Mouse (Mus musculus) cerebellum, adult 8-10 months (tissue): ENCODE measurements at regions not wholly inside any gene's neighbourhood (a gene's known extent, or its start where the extent isn't known, plus 50 kb on each side); places are given as distances from the start of the nearest gene placed in this dataset.
A peak's percentile ranks its signal among the peaks of the same experiment; 100 is the strongest.

Experiments
- DNase-seq: peaks from one replicate; pipeline ENCODE4 v3.0.0; 2022

GRCm38 (mm10) chr16:87067523-87067922, 286.5 kb upstream of the N6amt1 start:
- no peak for DNase-seq

GRCm38 (mm10) chr16:87060473-87060872, 293.5 kb upstream of the N6amt1 start:
- no peak for DNase-seq

- no peak for DNase-seq
These were observed 304.1 kb upstream of the N6amt1 start for GRCm38 (mm10) chr16:87049741-87050383.

- DNase-seq, result no peak
These were observed 309.0 kb upstream of the N6amt1 start for GRCm38 (mm10) chr16:87044773-87045561.

GRCm38 (mm10) chr16:87043689-87044088, 310.3 kb upstream of the N6amt1 start:
- DNase-seq, result no peak

- DNase-seq, result no peak
These were observed 313.6 kb upstream of the N6amt1 start for GRCm38 (mm10) chr16:87040366-87040765.

- no peak for DNase-seq
These were observed 314.1 kb upstream of the N6amt1 start for GRCm38 (mm10) chr16:87039861-87040260.

GRCm38 (mm10) chr16:87037061-87037460, 316.9 kb upstream of the N6amt1 start:
- no peak for DNase-seq

- DNase-seq, result no peak
These were observed 322.1 kb upstream of the N6amt1 start for GRCm38 (mm10) chr16:87031836-87032235.

- DNase-seq, result no peak
These were observed 325.4 kb upstream of the N6amt1 start for GRCm38 (mm10) chr16:87028516-87029145.

- no peak for DNase-seq
These were observed 326.4 kb upstream of the N6amt1 start for GRCm38 (mm10) chr16:87027621-87028020.

- no peak for DNase-seq
These were observed 331.9 kb upstream of the N6amt1 start for GRCm38 (mm10) chr16:87022041-87022440.

GRCm38 (mm10) chr16:87017107-87017670, 336.8 kb upstream of the N6amt1 start:
- no peak for DNase-seq

GRCm38 (mm10) chr16:87001579-87001978, 352.4 kb upstream of the N6amt1 start:
- no peak for DNase-seq

- no peak for DNase-seq
These were observed 352.9 kb upstream of the N6amt1 start for GRCm38 (mm10) chr16:87001135-87001534.

- no peak for DNase-seq
These were observed 382.3 kb upstream of the N6amt1 start for GRCm38 (mm10) chr16:86971691-86972090.

GRCm38 (mm10) chr16:86949681-86950080, 404.3 kb upstream of the N6amt1 start:
- no peak for DNase-seq

- DNase-seq, result no peak
These were observed 408.3 kb upstream of the N6amt1 start for GRCm38 (mm10) chr16:86945531-86946144.

GRCm38 (mm10) chr16:86945058-86945457, 408.9 kb upstream of the N6amt1 start:
- no peak for DNase-seq

GRCm38 (mm10) chr16:86934989-86935388, 419.0 kb upstream of the N6amt1 start:
- no peak for DNase-seq

GRCm38 (mm10) chr16:86932765-86933164, 421.2 kb upstream of the N6amt1 start:
- peak; percentile 12 for DNase-seq

GRCm38 (mm10) chr16:86897967-86898710, 455.8 kb upstream of the N6amt1 start:
- DNase-seq, result no peak
